Mouse (Mus musculus): Measurements from ENCODE around the gene Rhov. TPM values are rescaled to one million over a fixed set of nuclear protein-coding genes. Genes with fewer than 3 reads are reported as not detected.

The Rhov gene
- polyA plus RNA-seq, 1 experiment from 2014 or later: 0.16 TPM

GRCm38 (mm10) chr2:119260518-119260917, 10.6 kb downstream of the Rhov start:
- WGBS (ENCODE audit: insufficient replicate concordance): 56% methylated on average over 1 of the region's 1 CpGs
- DNase-seq (no peak), ATAC-seq (ENCODE audit: low read depth) (no peak)
- no peak overlapping the region for H3K4me3 ChIP-seq (replicated peaks)
- no peak overlapping the region for H3K9ac ChIP-seq
- H3K27ac ChIP-seq: no peak overlapping the region
- no peaks in the 10 kb centered on the region for H3K36me3 ChIP-seq
- no peak overlapping the region for H3K4me2 ChIP-seq
- H3K27me3 ChIP-seq: peaks cover 4% of the 10 kb centered on the region
- H3K4me1 ChIP-seq (replicated peaks): no peaks in the 10 kb centered on the region; the same call in 1 of the 2 replicates
- no peaks in the 10 kb centered on the region for H3K9me3 ChIP-seq (replicated peaks)

DNA sequence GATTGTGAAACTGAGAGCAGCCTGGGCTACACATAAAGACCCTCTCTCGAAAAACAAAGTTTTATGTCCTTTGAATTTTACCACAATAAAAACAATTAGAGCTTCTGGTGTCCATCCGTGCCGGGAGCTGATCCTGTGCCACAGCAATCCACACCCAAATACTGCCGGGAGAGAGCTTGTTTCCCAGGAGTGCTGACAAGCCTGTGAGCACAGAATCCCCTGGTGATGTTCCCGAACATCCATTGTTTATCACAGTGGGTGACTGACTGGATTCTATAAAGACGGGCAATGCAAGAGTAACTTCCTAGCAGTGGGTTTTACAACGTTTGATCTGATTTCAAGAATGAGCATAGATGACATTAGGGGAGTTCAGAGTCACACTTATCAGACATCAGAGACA, 16.1 kb downstream of the Rhov start:
- Histone ChIP-seq H3K4me3 (replicated peaks) (no peak overlapping the region), H3K27me3 (peaks cover 31% of the 10 kb centered on the region), H3K36me3 (no peaks in the 10 kb centered on the region), H3K4me2 (no peak overlapping the region), H3K27ac (no peak overlapping the region), H3K9me3 (replicated peaks) (no peaks in the 10 kb centered on the region), H3K4me1 (replicated peaks) (peaks cover 10% of the 10 kb centered on the region), H3K9ac (no peak overlapping the region)
- no peak for ATAC-seq (ENCODE audit: low read depth)
- WGBS (ENCODE audit: insufficient replicate concordance): 31% methylated on average over 7 of the region's 7 CpGs
- DNase-seq: no peak

DNA sequence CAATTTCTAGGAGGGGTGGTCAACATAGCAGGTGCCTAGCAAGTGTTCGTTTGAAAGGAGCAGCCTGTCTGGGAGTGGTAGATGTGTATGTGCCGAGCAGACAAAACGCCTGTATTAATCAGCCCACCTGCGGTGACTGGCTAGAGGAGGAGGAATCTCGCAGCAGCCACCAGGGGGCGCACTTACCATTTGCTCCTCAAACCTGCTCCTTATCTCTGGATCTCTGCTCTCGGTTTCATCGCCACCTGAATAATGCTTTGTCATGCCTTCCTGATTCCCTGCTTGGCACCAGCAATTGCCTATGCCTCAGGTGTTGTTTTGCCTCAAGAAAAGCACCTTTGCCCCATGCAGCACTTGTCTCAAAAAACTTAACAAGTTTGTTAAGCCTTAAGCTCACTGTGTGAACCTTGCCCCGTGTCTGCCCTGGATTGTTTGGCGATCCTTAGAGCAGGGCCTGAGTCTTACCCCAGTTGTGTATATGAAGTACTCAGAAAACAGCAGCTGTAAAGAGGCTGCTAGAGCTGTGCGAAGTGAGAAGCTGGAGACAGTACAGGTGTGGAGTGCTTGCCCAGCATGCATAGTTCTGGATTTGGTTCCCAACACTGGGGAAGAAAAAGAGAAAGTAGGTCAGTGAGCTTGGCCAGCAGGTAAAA, 20.1 kb downstream of the Rhov start:
- Histone ChIP-seq H3K36me3 (no peaks in the 10 kb centered on the region), H3K4me1 (replicated peaks) (peaks cover 10% of the 10 kb centered on the region), H3K27ac (no peak overlapping the region), H3K4me3 (replicated peaks) (peak overlapping the region; percentile 18; the same call in 1 of the 2 replicates), H3K9ac (peak overlapping the region; percentile 52), H3K27me3 (peaks cover 30% of the 10 kb centered on the region), H3K4me2 (peak overlapping the region; percentile 58), H3K9me3 (replicated peaks) (no peaks in the 10 kb centered on the region)
- peak; percentile 72 for ATAC-seq (ENCODE audit: low read depth)
- 9% methylated on average over 11 of the region's 11 CpGs for WGBS (ENCODE audit: insufficient replicate concordance)
- DNase-seq: peak; percentile 81

GRCm38 (mm10) chr2:119250377-119250776, 20.7 kb downstream of the Rhov start:
- Histone ChIP-seq H3K36me3 (no peaks in the 10 kb centered on the region), H3K9me3 (replicated peaks) (no peaks in the 10 kb centered on the region), H3K27ac (no peak overlapping the region), H3K4me3 (replicated peaks) (no peak overlapping the region), H3K4me1 (replicated peaks) (peaks cover 10% of the 10 kb centered on the region), H3K27me3 (peaks cover 28% of the 10 kb centered on the region), H3K9ac (no peak overlapping the region), H3K4me2 (peak overlapping the region; percentile 58; the same call in 1 of the 2 replicates)
- 61% methylated on average over 5 of the region's 5 CpGs for WGBS (ENCODE audit: insufficient replicate concordance)
- DNase-seq (no peak), ATAC-seq (ENCODE audit: low read depth) (no peak)

- no peak for ATAC-seq (ENCODE audit: low read depth)
These were observed 21.4 kb downstream of the Rhov start for GRCm38 (mm10) chr2:119249592-119250061.

DNA sequence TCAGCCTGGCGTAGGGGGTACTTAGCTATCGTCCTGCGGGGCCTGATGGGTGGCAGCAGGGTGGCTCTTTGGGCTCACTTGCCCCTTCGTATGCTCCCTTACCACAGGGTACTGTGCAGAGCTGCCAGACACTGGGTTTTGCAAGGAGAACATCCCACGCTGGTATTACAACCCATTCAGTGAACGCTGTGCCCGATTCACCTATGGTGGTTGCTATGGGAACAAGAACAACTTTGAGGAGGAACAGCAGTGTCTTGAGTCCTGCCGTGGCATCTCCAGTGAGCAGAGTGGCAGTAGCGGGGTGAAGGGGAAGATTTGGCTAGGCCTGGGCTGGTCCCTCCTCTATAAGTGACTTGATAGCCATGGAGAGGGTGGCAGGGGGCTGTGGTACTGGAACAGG, 23.2 kb downstream of the Rhov start:
- H3K4me2 ChIP-seq: no peak overlapping the region
- no peaks in the 10 kb centered on the region for H3K36me3 ChIP-seq
- no peaks in the 10 kb centered on the region for H3K9me3 ChIP-seq (replicated peaks)
- no peak overlapping the region for H3K9ac ChIP-seq
- DNase-seq (no peak), ATAC-seq (ENCODE audit: low read depth) (no peak)
- 73% methylated on average over 9 of the region's 9 CpGs for WGBS (ENCODE audit: insufficient replicate concordance)
- no peak overlapping the region for H3K4me3 ChIP-seq (replicated peaks)
- H3K27me3 ChIP-seq: peaks cover 10% of the 10 kb centered on the region
- peaks cover 10% of the 10 kb centered on the region for H3K4me1 ChIP-seq (replicated peaks)
- no peak overlapping the region for H3K27ac ChIP-seq

More at GRCm38 (mm10) chr2:119249592-119250061, 21.4 kb downstream of the Rhov start:
- no peak overlapping the region for H3K4me3 ChIP-seq (replicated peaks)
- peaks cover 20% of the 10 kb centered on the region for H3K27me3 ChIP-seq
- H3K27ac ChIP-seq: no peak overlapping the region
- H3K9me3 ChIP-seq (replicated peaks): no peaks in the 10 kb centered on the region
- no peak overlapping the region for H3K4me2 ChIP-seq
- no peak for DNase-seq
- H3K4me1 ChIP-seq (replicated peaks): peaks cover 10% of the 10 kb centered on the region
- no peaks in the 10 kb centered on the region for H3K36me3 ChIP-seq
- H3K9ac ChIP-seq: no peak overlapping the region
- WGBS (ENCODE audit: insufficient replicate concordance): 61% methylated on average over 4 of the region's 4 CpGs

- Histone ChIP-seq H3K4me2 (no peak overlapping the region), H3K9me3 (replicated peaks) (no peaks in the 10 kb centered on the region), H3K27me3 (peaks cover 19% of the 10 kb centered on the region), H3K9ac (no peak overlapping the region), H3K36me3 (no peaks in the 10 kb centered on the region), H3K4me3 (replicated peaks) (no peak overlapping the region), H3K4me1 (replicated peaks) (no peaks in the 10 kb centered on the region), H3K27ac (no peak overlapping the region)
- ATAC-seq (ENCODE audit: low read depth) (no peak), DNase-seq (no peak)
- 45% methylated on average over 7 of the region's 7 CpGs for WGBS (ENCODE audit: insufficient replicate concordance)
These were observed 25.8 kb downstream of the Rhov start for GRCm38 (mm10) chr2:119245246-119245645.

DNA sequence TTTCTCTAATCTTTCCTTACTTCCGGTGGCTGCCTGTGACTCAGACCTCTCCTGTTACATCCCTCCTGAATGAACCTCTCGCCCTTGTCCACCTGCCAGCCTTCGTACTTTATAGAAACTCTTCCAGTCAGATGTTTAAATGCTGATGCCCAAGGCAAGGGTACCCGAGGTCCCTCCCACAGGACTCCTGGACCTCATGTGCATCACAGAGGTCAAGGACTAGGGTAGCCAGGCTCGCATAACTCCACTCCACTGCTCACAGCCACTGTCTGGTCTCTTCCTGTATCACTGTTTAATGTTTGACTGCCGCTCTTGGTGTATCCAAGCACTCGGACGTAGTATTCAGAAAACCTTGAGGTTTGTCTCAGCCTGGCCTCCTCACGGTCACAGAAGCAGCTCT, 28.5 kb downstream of the Rhov start:
- no peak overlapping the region for H3K27ac ChIP-seq
- no peak overlapping the region for H3K4me3 ChIP-seq (replicated peaks)
- no peak for ATAC-seq (ENCODE audit: low read depth)
- no peak for DNase-seq
- peaks cover 42% of the 10 kb centered on the region for H3K27me3 ChIP-seq
- no peaks in the 10 kb centered on the region for H3K36me3 ChIP-seq
- H3K4me1 ChIP-seq (replicated peaks): peaks cover 4% of the 10 kb centered on the region
- no peak overlapping the region for H3K9ac ChIP-seq
- H3K4me2 ChIP-seq: no peak overlapping the region
- 58% methylated on average over 9 of the region's 9 CpGs for WGBS (ENCODE audit: insufficient replicate concordance)
- no peaks in the 10 kb centered on the region for H3K9me3 ChIP-seq (replicated peaks)

GRCm38 (mm10) chr2:119240819-119241186, 30.3 kb downstream of the Rhov start:
- Histone ChIP-seq H3K4me3 (replicated peaks) (no peak overlapping the region), H3K4me2 (no peak overlapping the region), H3K27me3 (peaks cover 59% of the 10 kb centered on the region), H3K9ac (no peak overlapping the region), H3K27ac (no peak overlapping the region), H3K4me1 (replicated peaks) (peaks cover 12% of the 10 kb centered on the region), H3K36me3 (no peaks in the 10 kb centered on the region), H3K9me3 (replicated peaks) (no peaks in the 10 kb centered on the region)
- WGBS (ENCODE audit: insufficient replicate concordance): 60% methylated on average over 4 of the region's 4 CpGs
- DNase-seq (no peak), ATAC-seq (ENCODE audit: low read depth) (no peak)

- H3K4me3 ChIP-seq (replicated peaks): no peak overlapping the region
- no peak for ATAC-seq (ENCODE audit: low read depth)
- H3K27me3 ChIP-seq: peaks cover 65% of the 10 kb centered on the region
- H3K4me1 ChIP-seq (replicated peaks): peaks cover 12% of the 10 kb centered on the region
- no peaks in the 10 kb centered on the region for H3K36me3 ChIP-seq
- H3K9ac ChIP-seq: no peak overlapping the region
- H3K9me3 ChIP-seq (replicated peaks): no peaks in the 10 kb centered on the region
- 50% methylated on average over 4 of the region's 4 CpGs for WGBS (ENCODE audit: insufficient replicate concordance)
- no peak overlapping the region for H3K27ac ChIP-seq
- DNase-seq: no peak
- no peak overlapping the region for H3K4me2 ChIP-seq
These were observed 30.8 kb downstream of the Rhov start for GRCm38 (mm10) chr2:119240075-119240818.

DNA sequence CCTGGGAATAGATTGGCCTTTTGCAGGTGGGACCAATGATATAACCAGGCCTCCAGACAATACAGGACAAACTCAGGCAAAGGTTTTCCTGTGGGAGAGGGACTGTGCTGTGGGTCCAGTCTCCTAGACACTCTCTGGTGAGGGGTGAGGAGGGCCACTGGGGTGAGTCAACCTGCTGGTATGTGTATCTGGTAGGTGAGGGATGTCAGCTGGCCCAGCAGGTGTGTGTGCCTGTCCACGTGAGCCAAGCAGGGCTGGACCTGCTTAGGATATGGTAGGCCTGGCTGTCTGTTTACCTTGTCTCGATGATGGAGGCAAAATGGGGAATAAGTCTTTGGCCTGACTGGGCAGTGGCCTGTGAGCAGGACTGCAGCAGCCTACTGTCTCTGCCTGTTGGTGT, 32.4 kb downstream of the Rhov start:
- H3K27me3 ChIP-seq: peaks cover 80% of the 10 kb centered on the region

GRCm38 (mm10) chr2:119237871-119238220, 33.2 kb downstream of the Rhov start:
- H3K4me3 ChIP-seq (replicated peaks): peak overlapping the region; percentile 49
- H3K9me3 ChIP-seq (replicated peaks): no peaks in the 10 kb centered on the region
- peaks cover 12% of the 10 kb centered on the region for H3K4me1 ChIP-seq (replicated peaks)
- no peak overlapping the region for H3K9ac ChIP-seq
- WGBS (ENCODE audit: insufficient replicate concordance): 5% methylated on average over 31 of the region's 31 CpGs
- H3K36me3 ChIP-seq: no peaks in the 10 kb centered on the region
- peaks cover 83% of the 10 kb centered on the region for H3K27me3 ChIP-seq
- H3K4me2 ChIP-seq: peak overlapping the region; percentile 69
- DNase-seq (no peak), ATAC-seq (ENCODE audit: low read depth) (no peak)
- no peak overlapping the region for H3K27ac ChIP-seq

More for the DNA sequence above, 32.4 kb downstream of the Rhov start:
- H3K9me3 ChIP-seq (replicated peaks): no peaks in the 10 kb centered on the region
- WGBS (ENCODE audit: insufficient replicate concordance): 62% methylated on average over 2 of the region's 2 CpGs
- no peak overlapping the region for H3K4me2 ChIP-seq
- no peak overlapping the region for H3K4me3 ChIP-seq (replicated peaks)
- H3K9ac ChIP-seq: no peak overlapping the region
- ATAC-seq (ENCODE audit: low read depth) (no peak), DNase-seq (no peak)
- no peak overlapping the region for H3K27ac ChIP-seq
- peaks cover 12% of the 10 kb centered on the region for H3K4me1 ChIP-seq (replicated peaks)
- no peaks in the 10 kb centered on the region for H3K36me3 ChIP-seq

Data from liver, embryonic 13.5 days (tissue).